Mouse (Mus musculus) heart, adult 2 months (tissue): ENCODE data around the gene Lrrc17.

ENCODE experiments used
- CTCF ChIP-seq: fragments of 200-600 bp; IDR thresholded peaks from 2 replicates; pipeline ENCODE4 v1.8.1; 2022; ENCODE audit warnings: antibody characterized with exemption, mild to moderate bottlenecking, moderate library complexity
- POLR2A ChIP-seq: fragments of 200-500 bp; IDR thresholded peaks from 2 replicates; pipeline ENCODE4 v1.6.1; 2011; ENCODE audit warnings: mild to moderate bottlenecking, low read depth, low read length, control low read depth; ENCODE audit not compliant: insufficient read depth

DNA sequence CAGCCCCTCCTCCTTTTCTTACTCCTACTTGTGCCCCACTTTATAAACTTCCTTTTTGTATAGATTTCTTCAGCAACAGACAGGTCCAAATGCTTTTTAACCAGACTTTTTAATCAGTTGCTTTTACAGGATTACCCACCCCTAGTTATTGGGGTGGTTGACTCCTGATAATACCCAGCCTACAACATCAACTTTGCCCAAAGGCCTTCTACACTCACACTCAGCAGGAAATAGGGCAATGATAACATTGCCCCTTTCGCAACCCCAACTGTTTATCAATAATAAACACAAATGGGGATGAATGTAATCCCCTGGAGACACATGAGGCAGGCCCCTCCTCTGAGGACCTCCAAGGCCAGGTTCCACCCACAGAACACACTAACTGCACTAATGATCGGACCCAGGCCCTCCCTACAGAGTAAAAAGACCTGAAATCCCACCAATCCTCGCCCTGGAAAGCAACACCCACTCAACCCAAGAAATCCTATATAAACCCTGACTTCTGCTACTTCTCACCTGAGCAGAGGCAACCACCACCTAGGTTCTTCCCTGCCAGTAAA is 73.2 kb downstream of the Lrrc17 start:
- TF ChIP-seq CTCF (no peak), POLR2A (no peak)
